Comparison of ENCODE assay signal across 8 mouse cellular contexts in genomic region chr14:14347151-14347835, GRCm38 (mm10). TPM values are rescaled to one million over a fixed set of nuclear protein-coding genes. Genes with fewer than 3 reads are reported as not detected.
A peak's percentile ranks its signal among the peaks of the same experiment; 100 is the strongest.
DNase-seq lines count a peak whose midpoint lies in the region; ATAC-seq and TF ChIP-seq lines count a peak whose summit lies in the region.

No protein-coding gene starts in this region.

- no peak overlapping the region for H3K9ac ChIP-seq in midbrain, embryonic 15.5 days

- 85% methylated on average over 17 of the region's 17 CpGs for WGBS in midbrain, embryonic 15.5 days

- peaks cover 5% of the 10 kb centered on the region for H3K4me1 ChIP-seq in midbrain, embryonic 15.5 days
- H3K4me1 ChIP-seq in testis, adult 2 months (ENCODE audit: control insufficient read depth, insufficient read depth, low read length) = peaks cover 37% of the 10 kb centered on the region

- TF ChIP-seq CTCF in testis, adult 2 months (IDR thresholded peaks at IDR 0.05; ENCODE audit: control insufficient read depth, insufficient read depth, insufficient replicate concordance, low read depth, low read length) = no peak

- no peaks in the 10 kb centered on the region for H3K36me3 ChIP-seq in midbrain, embryonic 15.5 days (replicated peaks)
- no peaks in the 10 kb centered on the region for H3K36me3 ChIP-seq in testis, adult 2 months (ENCODE audit: control insufficient read depth, insufficient read depth, low read length)

- H3K4me2 ChIP-seq in midbrain, embryonic 15.5 days = peak overlapping the region; percentile 88

- intact Hi-C loops in left cerebral cortex, postnatal 14 days (cut with DNase I) = no loop called here

- DNase-seq in adrenal gland, postnatal 10 days = peak; percentile 19
- DNase-seq in adrenal gland, postnatal 36 days = no peak
- DNase-seq in CD4-positive helper T cell, adult 2 months (ENCODE audit: low read depth, low spot score) = peak; percentile 78
- peak; percentile 13 for DNase-seq in embryo, embryonic 11 days
- peak; percentile 59 for DNase-seq in heart, postnatal 4 days
- DNase-seq in left cerebral cortex, postnatal 14 days (ENCODE audit: low spot score in 2 of 2) = peak; percentile 37 to 90

- no peaks in the 10 kb centered on the region for H3K27me3 ChIP-seq in midbrain, embryonic 15.5 days (replicated peaks)
- no peaks in the 10 kb centered on the region for H3K27me3 ChIP-seq in testis, adult 2 months (ENCODE audit: control insufficient read depth, insufficient read depth, low read length)

- peaks cover 12% of the 10 kb centered on the region; the same call in 1 of the 2 replicates for H3K9me3 ChIP-seq in midbrain, embryonic 15.5 days

- H3K27ac ChIP-seq in midbrain, embryonic 15.5 days = no peak overlapping the region
- H3K27ac ChIP-seq in testis, adult 2 months (ENCODE audit: control insufficient read depth, insufficient read depth, low read depth, low read length) = peak overlapping the region; percentile 54; the same call in 1 of the 2 replicates

- no peak for TF ChIP-seq POLR2A in testis, adult 2 months (IDR thresholded peaks at IDR 0.05; ENCODE audit: control insufficient read depth, low read depth, low read length)

- peak; percentile 3 for ATAC-seq in midbrain, embryonic 15.5 days (replicated peaks)

- H3K4me3 ChIP-seq in midbrain, embryonic 15.5 days = peak overlapping the region; percentile 51
- H3K4me3 ChIP-seq in testis, adult 2 months (ENCODE audit: control insufficient read depth, low read depth, low read length) = peak overlapping the region; percentile 44

RNA-seq across cellular contexts. Expression of gene Il3ra, which starts 1.2 kb away (rescaled TPM):
- 10 to 100 TPM; 10.3 to 13.5 TPM for total RNA-seq in adrenal gland, postnatal 10 days (2021)
- 10 to 100 TPM in 1 of 2 experiments, 1 to 10 TPM in 1; 7.2 to 11.7 TPM for total RNA-seq in adrenal gland, postnatal 36 days (2021)
- 1 to 10 TPM; 7.9 to 9.9 TPM for total RNA-seq in heart, postnatal 4 days (2021)
- total RNA-seq in left cerebral cortex, postnatal 14 days (2021) = 1 to 10 TPM; 3.6 to 3.7 TPM
- polyA plus RNA-seq in midbrain, embryonic 15.5 days (2015; fragmentation: Nextera tagmentation; extraction: Ambion mirVana) = 2.1 and 4.0 TPM in 2 replicates
- 46.5 and 51.0 TPM in 2 replicates for polyA plus RNA-seq in testis, adult 2 months (2012; rRNA removed)

RNA-seq across cellular contexts. Expression of gene Olfr31, which starts 24.7 kb away (rescaled TPM):
- total RNA-seq in adrenal gland, postnatal 10 days (2021) = not detected
- not detected for total RNA-seq in adrenal gland, postnatal 36 days (2021)
- total RNA-seq in heart, postnatal 4 days (2021) = under 1 TPM in 1 of 2 experiments, not detected in 1; 0.07 TPM
- not detected for total RNA-seq in left cerebral cortex, postnatal 14 days (2021)
- 0.04 and 0.12 TPM in 2 replicates for polyA plus RNA-seq in midbrain, embryonic 15.5 days (2015; fragmentation: Nextera tagmentation; extraction: Ambion mirVana)
- polyA plus RNA-seq in testis, adult 2 months (2012; rRNA removed) = 0.40 TPM in 1 of 2 replicates, not detected in the other

RNA-seq across cellular contexts. Expression of gene Olfr721-ps1, which starts 53.8 kb away (rescaled TPM):
- total RNA-seq in adrenal gland, postnatal 10 days (2021) = not detected
- total RNA-seq in adrenal gland, postnatal 36 days (2021) = not detected
- not detected for total RNA-seq in heart, postnatal 4 days (2021)
- total RNA-seq in left cerebral cortex, postnatal 14 days (2021) = not detected
- not detected in 2 replicates for polyA plus RNA-seq in midbrain, embryonic 15.5 days (2015; fragmentation: Nextera tagmentation; extraction: Ambion mirVana)
- polyA plus RNA-seq in testis, adult 2 months (2012; rRNA removed) = not detected in 2 replicates

Comparison
In these comparisons a context has a peak if more than half of its experiments do, and no peak if none do; other contexts are left out.
1. DNase-seq: peak in adrenal gland, postnatal 10 days (single experiment), CD4-positive helper T cell, adult 2 months (single experiment), embryo, embryonic 11 days (single experiment), heart, postnatal 4 days (single experiment) and left cerebral cortex, postnatal 14 days (2 of 2); none in adrenal gland, postnatal 36 days (0 of 2).